Mouse (Mus musculus): ENCODE data around the gene Nfic.

Gene Nfic

DNA sequence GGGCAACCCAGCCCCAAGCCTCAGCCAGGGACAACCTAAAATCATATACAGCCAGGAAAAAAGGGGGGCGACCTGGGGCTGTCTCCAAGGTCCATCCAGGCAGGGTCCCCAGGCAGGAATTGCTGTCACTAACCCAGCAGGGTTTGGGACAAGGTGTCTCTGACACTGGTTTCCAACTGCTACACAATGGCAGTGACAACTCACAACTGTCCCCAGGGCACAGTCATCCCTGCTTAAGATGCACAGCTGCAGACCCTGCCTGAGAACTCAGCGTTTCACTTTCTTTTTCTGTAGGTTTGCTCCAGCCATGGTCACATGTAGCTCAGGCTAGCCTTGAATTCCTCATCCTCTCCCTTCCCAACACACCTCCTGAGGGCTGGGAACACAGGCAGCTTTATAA, 26.3 kb downstream of the Nfic start:
- DNase-seq = peak; percentile 1

DNA sequence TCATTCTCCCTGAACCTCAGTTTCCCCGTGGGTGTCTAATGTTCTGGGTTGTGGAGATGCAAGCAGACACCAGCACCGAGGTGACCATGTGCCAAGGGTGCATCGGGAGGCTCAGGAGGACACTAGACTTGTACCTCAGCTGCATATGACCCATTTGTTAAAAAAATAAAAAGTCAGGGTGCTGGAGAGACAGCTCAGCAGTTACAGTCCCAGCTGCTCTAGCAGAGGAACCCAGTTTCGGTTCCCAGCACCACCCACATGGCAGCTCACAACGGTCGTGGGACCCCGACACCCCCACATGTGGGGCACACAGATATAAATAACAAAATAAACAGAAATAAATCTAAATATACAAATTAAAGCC, 26.9 kb downstream of the Nfic start:
- no peak for DNase-seq

DNA sequence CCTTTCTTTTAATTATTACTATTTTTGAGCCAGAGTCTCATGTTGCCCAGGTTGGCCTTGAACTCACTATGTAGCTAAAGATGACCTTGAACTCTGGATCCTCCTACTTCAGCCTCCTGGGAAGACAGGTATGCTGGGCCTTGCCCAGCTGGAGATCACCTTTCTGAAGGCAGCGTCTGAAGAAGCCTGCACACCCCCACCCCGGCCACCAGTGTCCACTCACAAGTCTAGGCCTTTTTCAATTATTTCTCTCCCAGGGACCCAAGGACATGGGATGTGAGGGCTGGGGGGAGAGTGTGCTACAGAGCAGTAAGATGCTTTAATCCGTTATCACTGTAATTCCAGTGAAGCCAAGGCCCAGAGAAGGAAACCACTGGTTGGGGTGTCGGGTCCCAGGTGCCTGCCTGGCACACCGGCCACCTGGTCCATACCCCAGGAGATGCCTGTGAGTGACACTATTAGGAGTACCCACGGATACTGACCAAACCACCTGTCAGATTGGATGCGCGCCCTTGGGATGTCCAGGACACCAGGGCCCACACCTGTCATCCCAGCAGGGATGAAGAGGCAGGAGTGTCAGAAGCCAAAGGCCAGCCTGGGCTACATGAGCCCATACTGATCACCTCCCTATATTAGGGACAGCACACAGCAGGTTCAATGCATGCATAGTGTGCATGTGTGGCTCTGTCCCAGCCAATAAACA, 27.5 kb downstream of the Nfic start:
- peak; percentile 23 for DNase-seq

DNA sequence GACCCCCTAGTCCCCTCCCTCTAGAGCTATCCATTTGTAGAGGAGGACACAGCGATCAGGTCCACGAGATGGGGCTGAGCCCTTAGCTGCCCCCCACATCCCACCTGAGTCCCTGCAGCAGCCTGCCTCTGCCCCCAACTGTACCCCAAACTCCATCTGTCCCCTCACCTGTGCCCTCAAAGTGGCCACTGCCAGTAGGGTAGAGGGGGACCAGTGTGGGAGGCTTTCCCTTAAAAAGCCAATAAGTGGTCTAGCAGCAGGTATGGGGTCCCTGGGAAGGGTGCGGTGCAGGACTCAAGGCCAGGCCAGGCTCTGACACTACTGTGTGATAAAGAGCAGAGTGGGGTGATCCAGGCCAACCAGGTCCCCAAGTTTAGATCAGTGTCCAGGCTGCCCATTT, 28.1 kb downstream of the Nfic start:
- no peak for DNase-seq

DNA sequence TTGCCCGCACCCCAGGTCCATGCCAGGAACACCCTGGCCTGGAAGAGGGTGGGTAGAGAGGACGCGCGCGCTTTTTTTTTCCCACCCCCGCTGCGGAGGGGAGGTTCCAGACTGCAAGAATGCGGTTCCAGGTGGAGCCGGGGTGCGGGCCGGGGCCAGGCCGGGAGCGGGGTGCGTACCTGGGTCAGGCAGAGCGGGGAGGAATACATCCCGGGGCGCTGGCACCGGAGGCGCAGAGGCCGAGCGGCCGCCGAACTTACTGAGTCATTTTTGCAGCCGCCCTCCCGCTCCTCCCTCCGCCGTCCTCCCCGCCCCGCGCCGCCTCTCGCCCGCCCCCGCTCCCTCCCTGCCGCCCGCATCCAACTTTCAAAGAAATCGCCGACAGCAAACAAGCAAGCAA, 28.5 kb downstream of the Nfic start:
- peak; percentile 52 for DNase-seq

DNA sequence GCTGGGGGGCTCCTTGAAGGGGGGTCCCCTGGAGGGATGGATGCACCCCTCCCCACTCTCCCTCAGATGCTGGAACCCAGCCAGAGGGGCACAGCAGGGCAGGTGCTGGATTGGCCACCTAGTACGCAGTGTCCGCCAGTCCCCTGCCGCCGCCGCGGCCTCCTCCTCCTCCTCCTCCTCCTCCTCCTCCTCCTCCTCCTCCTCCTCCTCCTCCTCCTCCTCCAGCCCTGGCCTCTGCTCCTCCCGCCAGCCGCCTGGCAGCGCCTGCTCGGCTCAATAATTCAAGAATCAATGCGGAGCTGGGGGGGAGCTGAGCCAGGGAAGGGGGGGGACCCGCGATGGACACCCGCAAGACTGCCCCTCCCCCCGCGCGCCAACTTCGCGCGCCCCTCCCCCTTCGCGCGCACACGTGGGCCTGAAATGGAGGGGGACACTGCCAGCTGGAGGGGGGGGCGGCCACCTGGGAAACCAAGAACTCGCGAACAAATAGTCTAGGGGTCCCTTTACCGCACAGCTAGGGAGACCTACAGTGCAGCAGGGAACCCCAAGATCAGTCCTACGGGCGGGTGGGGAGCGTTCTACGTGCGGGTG, 29.3 kb downstream of the Nfic start:
- DNase-seq = peak; percentile 58

DNA sequence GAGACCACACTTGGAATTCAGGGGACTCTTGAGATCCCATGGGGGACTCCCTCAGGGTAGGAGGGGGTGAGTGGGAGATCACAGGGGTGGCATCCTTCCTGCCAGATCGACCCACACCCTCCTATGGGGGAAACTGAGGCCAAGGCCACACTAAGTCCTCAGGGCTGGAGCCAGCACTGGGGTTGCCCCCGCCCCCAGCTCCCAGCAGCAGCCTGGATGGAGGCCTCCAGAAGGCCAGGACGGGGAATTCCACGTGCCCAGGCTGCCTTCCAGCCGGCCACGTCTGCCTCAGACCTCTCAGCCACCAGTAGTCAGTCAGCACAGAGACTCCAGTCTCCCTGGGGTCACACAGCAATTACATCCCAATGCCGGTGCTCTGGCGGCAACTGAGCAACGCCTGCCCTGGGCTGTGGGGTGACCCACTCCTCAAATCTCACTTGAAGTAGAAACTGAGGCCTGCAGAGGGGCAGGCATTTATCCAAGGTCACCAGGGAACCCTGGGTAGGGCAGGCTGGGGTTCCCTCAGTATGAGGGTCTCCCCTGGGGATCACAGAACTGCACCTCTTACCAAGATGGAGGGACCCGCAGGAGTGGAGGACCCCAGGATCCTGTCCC, 30.1 kb downstream of the Nfic start:
- peak; percentile 6 for DNase-seq

DNA sequence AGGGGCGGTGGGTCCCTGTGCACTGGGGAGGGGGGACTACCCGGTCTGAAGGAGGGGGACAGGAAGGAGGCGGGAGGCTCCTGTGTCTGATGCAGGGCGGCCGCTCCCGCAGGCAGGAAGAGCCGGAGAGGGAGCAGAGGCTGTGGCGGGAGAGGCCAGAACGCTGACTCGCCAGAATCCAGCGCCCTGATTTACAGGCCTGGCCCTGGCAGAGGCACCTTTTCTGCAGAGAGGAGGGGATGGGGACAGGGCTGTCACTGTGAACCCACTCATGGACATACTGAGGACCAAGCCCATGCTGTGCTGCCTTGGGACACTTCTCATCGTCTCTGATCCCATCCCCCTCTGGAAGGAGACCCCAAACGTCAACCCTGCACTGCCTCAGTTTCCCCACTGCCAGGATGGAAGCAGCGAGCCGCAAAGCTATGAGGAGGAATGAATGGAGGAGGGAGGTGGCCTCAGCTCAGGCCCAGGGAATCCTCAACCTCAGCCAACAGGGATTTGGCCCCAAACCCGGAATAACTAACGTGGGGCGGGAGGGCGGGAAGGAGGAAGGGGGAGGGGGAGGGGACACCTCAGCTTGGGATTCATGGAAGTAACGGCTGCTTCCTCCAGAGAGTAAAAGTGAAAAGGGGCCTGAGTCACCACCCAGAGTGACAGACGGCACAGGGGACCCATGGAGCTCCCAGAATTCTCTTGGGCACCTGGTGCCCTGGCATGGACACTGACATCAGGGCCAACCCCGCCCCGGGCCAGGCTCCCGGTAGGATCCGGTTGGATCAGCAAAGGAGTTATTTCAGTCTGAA, 31.0 kb downstream of the Nfic start:
- peak; percentile 26 for DNase-seq

DNA sequence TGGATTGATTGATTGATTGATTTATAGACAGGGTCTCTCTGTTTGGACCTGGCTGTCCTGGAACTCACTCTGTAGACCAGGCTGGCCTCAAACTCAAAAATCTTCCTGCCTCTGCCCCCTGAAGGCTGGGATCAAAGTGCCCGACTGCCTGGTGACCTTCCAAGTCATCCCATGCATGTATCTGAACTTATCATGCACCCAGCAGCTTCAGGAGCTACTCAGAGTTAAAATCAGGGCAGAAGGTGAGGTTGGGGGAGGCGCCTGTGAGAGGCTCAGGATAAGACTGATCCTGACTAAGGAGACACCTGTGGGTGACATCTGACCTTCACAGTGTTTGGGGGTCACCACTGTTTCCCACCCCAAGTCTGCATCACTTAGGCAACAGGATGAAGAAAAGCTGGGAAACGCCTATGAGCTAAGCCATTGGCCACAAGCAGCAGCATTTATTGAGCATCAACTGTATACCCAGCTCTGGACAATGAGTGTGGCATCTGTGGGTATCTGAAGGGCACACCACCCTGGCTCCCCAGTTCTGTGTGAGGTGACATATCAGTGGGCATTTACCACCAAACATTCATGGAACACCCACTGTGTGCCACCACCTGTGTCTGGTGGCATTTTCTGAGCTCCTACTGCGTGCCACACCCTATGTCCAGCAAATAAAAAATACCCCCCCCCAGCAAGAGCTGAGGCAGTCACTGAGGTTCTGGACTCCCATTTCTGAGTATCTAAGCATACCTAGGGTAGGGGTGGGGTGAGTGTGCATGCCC, 31.8 kb downstream of the Nfic start:
- DNase-seq = peak; percentile 2

DNA sequence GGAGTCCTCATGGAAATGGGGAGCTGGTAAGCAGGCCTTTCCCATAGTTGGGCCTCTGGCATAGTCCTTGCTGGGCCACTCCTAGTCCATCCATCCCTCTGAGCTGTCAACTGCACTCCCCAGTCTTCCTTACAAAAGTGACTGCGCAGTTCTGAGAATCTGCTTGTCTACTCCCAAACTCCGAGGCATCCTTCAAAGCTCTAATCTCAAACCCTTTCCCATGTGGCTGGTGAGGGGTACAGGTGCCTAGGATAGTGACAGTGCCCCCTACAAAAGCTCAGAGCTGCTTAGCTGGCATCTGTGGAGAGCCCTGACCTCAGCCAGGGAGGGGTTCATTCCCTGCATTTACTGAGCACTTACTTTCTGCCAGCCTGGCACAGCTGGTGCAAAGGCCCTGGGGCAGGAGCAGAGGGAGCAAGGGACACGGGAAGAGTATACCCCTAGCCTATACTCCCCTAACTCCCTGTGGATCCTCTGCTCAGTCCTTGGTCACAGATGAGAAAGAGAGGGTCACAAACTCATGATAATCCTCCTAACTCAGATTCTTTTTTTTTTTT, 32.7 kb downstream of the Nfic start:
- DNase-seq = no peak

DNA sequence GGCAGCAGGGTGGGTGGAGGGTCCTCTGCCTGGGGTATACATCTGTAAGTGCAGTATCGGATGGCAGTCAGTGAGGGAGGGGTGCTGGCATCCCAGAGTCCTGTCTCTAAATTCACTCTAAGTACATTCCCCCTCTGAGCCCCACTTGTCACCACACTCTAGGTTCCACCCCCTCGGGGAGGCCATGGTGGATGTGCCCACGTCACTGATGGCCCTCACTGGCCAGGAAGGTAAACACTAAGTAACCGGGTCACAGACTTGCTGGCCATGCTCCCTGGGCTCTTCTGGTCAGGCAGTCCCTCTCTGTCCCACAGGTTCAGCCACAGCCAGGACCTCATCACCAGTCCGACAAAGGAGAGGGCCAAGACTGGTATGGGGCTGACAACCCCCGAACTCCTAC, 33.2 kb downstream of the Nfic start:
- DNase-seq = peak; percentile 2

DNA sequence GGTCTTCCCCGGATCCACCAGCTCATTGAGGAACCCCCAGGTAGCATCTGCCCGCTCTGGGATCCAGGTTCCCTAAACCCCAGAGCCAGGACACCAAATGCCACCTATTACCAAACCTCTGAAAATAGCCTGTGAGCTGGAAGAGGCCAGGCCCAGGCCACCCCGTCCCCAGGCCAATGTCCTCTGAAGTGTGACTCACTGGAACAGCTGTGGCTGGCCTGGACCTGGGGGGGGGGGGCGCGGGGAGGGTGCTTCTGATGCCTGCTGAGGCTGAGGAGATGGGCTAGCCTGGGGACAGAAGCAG, 33.7 kb downstream of the Nfic start:
- peak; percentile 1 for DNase-seq

DNA sequence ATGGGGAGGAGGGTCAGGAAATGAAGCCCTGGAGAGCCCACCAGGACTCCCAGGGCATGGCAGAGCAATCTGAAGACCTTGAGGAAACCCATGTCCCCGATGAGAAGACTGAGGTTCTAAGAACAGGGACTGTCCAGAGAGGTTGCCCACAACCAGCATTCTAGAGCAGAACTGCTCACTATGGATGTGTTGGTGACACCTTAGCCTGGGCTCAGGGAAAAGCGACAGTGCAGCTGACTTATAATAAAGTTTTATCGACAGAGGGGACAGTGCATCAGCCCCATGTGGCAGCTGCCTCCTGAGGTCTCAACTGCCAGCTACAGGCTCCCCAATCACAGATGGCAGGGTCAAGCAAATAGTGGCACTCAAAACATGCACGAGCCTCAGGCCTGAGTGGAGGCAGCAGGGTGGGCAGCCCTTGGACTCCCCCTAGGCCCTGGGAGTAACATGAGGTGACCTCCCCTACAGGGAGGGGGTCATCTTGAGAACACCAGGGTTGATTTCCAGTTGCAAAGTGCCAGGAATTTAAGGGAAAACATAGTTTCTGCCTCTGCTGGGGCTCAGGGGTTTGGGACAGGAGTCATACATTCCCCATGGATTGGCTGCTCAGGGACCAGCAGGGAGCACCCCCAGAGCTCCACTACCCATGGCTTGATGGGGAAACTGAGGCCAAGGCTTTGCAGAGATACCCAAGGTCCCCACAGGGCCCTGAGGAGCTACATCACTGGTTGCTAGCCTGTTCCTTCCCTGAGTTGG, 34.2 kb downstream of the Nfic start:
- no peak for DNase-seq

DNA sequence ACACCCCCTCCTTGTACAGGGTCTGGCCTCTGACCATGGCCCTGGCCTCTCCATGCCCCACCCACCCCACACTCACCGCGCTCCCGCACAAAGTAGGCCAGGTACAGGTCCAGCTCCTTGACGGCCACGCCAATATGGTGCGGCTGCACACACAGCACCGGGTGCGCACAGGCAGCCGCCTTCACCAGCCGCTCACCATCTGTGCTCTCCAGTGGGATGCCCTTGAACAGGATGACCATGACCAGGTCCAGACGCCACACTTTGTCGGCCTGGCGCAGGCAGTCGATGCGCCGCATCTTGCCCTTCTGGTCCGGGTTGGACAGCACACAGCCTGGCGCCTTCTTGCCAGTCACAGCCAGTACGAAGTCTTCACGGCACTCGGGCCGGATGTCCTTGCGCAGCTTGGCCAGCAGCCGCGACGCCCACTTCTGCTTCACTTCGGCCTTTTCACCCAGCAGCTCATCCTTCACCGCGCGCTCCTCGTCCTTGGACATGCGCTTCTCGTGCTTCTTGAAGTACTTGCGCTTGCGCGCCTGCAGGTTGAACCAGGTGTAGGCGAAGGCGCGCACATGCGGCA, 35.2 kb downstream of the Nfic start:
- peak; percentile 2 for DNase-seq

DNA sequence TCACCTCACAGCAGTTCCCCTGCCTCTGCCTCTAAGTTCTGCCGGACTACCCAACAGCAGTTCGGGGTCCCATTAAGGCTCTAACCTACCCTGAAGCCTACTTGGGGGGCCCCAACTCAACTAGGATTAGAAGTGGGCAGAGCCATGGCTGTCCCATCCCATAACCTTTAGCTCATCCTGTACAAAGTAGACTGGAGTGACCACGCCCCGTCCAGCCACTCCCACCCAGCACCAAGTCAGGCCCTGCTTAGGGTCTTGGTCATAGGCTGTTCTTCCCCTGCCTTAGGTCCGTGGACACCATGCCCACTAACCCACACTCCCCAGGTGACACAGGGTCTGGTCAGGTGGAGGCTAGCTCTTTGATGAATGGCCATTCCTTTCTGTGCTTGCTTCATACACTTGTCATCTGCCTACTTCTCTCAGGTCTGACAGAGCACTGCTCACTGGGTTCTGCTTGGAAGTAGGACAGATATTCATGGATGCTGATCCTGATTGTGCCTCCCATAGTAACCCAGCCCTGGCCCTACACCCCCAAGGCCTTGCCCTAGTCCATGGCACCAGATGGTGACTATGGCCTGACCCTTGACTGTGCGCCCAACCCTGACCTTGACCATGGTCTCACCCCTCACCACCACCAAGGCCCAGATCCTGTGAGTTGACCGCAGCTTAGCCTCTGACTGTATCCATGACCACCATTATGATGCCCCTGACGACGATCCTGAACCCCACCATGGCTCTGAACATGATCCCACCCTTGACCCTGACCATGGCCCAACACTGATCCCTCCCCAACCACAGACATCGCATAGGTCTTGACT, 36.1 kb downstream of the Nfic start:
- peak; percentile 3 for DNase-seq

DNA sequence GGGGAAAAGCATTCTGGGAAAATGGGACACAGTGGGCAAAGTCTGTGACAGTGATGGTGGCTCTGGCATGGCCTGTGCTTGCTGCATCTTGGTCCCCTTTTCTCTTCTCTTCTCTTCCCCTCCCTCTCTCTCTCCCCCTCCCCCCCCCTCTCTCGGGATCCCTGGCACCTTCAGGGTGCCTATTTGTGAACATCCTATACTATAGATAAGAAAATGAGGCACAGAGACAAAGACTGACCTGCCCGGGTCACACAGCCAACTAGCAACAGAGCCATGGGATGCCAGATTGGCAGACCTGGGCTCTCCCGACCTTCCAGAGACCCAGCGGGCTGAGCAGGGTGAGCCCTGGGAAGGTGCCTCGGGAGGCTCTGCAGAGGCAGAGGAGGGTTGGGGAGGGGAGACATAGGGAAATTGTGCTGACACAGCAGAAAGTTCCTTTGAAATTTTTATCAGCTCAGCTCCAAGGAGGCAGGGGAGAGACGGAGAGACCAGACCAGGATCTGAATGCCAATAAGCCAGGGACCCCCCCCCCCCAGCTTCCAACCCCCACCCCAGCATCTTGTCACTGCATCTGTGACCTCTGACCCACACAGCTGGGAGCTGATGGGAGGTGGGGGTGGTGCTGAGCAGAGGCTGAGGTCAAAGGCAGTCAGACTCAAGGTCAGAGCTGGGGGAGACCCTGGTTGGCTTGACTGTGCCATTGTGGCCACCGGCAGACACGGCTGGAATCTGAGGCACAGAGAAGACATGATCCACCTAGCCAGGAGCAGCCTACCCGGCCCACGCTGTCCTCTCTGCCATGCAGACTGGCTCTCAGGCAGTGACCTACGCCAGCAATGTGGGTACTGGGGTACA, 37.0 kb downstream of the Nfic start:
- DNase-seq = peak; percentile 1

DNA sequence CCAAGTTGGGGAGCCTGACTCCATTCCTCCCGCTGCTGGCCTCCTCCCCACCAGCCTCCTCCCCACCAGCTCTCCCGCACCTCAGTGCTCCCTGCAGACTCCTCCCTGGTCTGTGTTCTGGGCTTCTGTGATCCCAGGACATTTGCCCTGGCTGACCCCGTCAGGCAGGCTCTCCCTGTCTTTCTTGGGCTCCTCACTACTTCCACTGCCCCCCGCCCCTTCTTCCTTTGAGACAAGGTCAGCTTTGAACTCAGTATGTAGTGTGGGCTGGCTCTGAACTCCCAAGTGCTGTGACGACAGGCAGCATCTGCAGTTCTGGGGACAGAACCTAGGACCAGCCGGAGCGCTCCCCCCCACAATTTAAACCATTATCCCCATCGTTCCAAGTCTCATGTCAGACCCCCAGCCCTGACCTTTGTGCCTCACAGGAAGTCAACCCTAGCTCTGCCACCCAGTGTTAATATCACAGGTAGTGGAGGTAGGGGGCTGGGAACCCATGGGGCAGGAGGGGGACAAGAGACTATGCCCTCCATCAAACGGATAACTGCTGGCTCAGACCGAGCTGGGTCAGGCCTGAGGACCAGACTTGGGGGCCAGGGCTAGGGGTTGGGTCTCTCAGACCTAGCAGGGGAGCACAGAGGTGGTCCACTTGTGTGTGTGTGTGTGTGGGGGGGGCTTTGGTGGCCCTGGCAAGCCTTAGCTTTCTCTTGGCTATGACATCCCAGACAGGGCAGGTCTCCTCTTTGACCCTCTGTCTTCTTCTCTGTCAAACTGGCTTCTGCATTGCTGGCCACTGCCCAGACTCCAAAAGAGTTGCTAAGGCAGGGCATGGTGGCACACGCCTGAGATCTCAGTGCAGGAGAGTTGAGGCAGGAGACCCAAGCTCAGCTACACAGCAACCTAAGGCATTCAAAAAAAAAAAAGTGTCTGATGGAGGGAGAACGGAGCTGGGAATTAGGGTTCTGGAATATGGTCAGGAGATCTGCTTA, 37.9 kb downstream of the Nfic start:
- DNase-seq = no peak

DNA sequence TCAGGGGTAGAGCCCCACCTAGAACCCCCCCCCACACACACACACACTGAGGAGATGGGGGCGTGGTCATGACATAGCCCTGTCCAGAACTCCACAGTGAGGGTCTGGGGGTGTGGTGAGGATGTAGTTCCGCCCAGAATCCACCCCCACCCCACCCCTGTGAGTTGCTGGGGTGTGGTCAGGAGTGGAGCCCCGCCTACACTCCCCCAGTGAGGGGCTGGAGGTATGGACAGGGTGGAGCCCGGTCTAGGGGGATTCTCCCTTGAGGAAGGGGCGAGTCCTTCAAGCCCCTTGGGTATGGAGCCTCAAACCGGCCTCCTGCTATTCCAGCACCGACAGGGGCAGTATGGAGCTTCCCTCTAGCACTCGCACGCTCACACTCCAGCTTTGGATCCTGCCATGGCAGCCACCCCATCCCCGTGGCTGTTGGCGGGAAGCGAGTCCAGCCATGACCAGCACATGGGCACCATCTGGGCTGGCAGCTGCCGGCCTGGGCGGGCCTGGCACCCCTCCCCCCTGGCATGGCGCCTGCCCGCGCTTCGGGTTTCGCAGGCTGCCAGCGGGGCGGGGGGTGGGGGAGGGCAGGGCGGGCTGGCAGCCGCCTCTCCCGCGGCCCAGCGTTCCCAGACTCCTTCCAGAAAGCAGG, 38.7 kb downstream of the Nfic start:
- peak; percentile 87 for DNase-seq

All from right cerebral cortex, postnatal 4 days (tissue).